Mouse (Mus musculus) heart, postnatal 10 days (tissue): Measurements from ENCODE around the gene Picalm. TPM values are rescaled to one million over a fixed set of nuclear protein-coding genes. Genes with fewer than 3 reads are reported as not detected.

Experiments
- total RNA-seq, 2 experiments: library from RNA; stranded (reverse); gene quantifications; 2 replicates each; pipeline ENCODE4 v1.2.3; 2021

Picalm gene
- total RNA-seq, 2 experiments from 2014 or later: 218 to 284 TPM

Other genes starting within 250 kb of the Picalm start
- gene Ccdc81, start 226.6 kb upstream of the Picalm start, total RNA-seq: not detected
- gene Hikeshi, start 189.0 kb upstream of the Picalm start, total RNA-seq: 10 to 100 TPM; 59.1 to 61.9 TPM
- 10 to 100 TPM; 26.6 to 30.3 TPM for gene Eed, start 149.2 kb upstream of the Picalm start, total RNA-seq
- not detected for gene Ccdc83, start 135.6 kb downstream of the Picalm start, total RNA-seq
- 1 to 10 TPM; 8.6 to 9.0 TPM for gene Sytl2, start 172.0 kb downstream of the Picalm start, total RNA-seq